Mouse (Mus musculus): Measurements from ENCODE around the gene Rtraf. TPM values are rescaled to one million over a fixed set of nuclear protein-coding genes. Genes with fewer than 3 reads are reported as not detected.
"Not testable (repeated sequence)": the region's sequence is repeated elsewhere in the genome, so short reads cannot be mapped to it uniquely, and the experiment has no call there.

Gene Rtraf
- 67.3 and 68.3 TPM in 2 replicates for polyA plus RNA-seq (2012; rRNA removed)

GRCm38 (mm10) chr14:19823321-19824142 is at the start of gene Rtraf:
Rtraf (minus strand) TSS chr14:19823824.
- DNase-seq (ENCODE audit: extremely low spot score in 1 of 2, low spot score in 1 of 2): peak; percentile 79 to 91

GRCm38 (mm10) chr14:19867286-19867935 is 43.8 kb upstream of the Rtraf start:
- no peak for DNase-seq (ENCODE audit: extremely low spot score in 1 of 2, low spot score in 1 of 2)

GRCm38 (mm10) chr14:19865121-19865520 is 41.5 kb upstream of the Rtraf start:
- not testable (repeated sequence) for DNase-seq (ENCODE audit: extremely low spot score in 1 of 2, low spot score in 1 of 2)

- DNase-seq (ENCODE audit: extremely low spot score in 1 of 2, low spot score in 1 of 2): no peak
Measured at GRCm38 (mm10) chr14:19861311-19862080, 37.9 kb upstream of the Rtraf start.

GRCm38 (mm10) chr14:19860281-19860680 is 36.7 kb upstream of the Rtraf start:
- no peak for DNase-seq (ENCODE audit: extremely low spot score in 1 of 2, low spot score in 1 of 2)

GRCm38 (mm10) chr14:19858808-19859776 is 35.5 kb upstream of the Rtraf start:
- DNase-seq (ENCODE audit: extremely low spot score in 1 of 2, low spot score in 1 of 2): peak; percentile 24 to 76

- no peak for DNase-seq (ENCODE audit: extremely low spot score in 1 of 2, low spot score in 1 of 2)
Measured at GRCm38 (mm10) chr14:19858279-19858678, 34.7 kb upstream of the Rtraf start.

- no peak for DNase-seq (ENCODE audit: extremely low spot score in 1 of 2, low spot score in 1 of 2)
Measured at GRCm38 (mm10) chr14:19853471-19853870, 29.8 kb upstream of the Rtraf start.

- peak; percentile 45 to 89 for DNase-seq (ENCODE audit: extremely low spot score in 1 of 2, low spot score in 1 of 2)
Measured at GRCm38 (mm10) chr14:19839600-19840332, 16.1 kb upstream of the Rtraf start.

- no peak for DNase-seq (ENCODE audit: extremely low spot score in 1 of 2, low spot score in 1 of 2)
Measured at GRCm38 (mm10) chr14:19836289-19836688, 12.7 kb upstream of the Rtraf start.

- DNase-seq (ENCODE audit: extremely low spot score in 1 of 2, low spot score in 1 of 2): no peak
Measured at GRCm38 (mm10) chr14:19825481-19825880, 1.9 kb upstream of the Rtraf start.

- DNase-seq (ENCODE audit: extremely low spot score in 1 of 2, low spot score in 1 of 2): no peak
Measured at GRCm38 (mm10) chr14:19821686-19822085, 1.9 kb downstream of the Rtraf start.

GRCm38 (mm10) chr14:19817949-19818348 is 5.7 kb downstream of the Rtraf start:
- peak; percentile 53 to 94 for DNase-seq (ENCODE audit: extremely low spot score in 1 of 2, low spot score in 1 of 2)

- no peak for DNase-seq (ENCODE audit: extremely low spot score in 1 of 2, low spot score in 1 of 2)
Measured at GRCm38 (mm10) chr14:19813061-19813460, 10.6 kb downstream of the Rtraf start.

GRCm38 (mm10) chr14:19809934-19810333 is 13.7 kb downstream of the Rtraf start:
- no peak for DNase-seq (ENCODE audit: extremely low spot score in 1 of 2, low spot score in 1 of 2)

GRCm38 (mm10) chr14:19807858-19808257 is 15.8 kb downstream of the Rtraf start:
- DNase-seq (ENCODE audit: extremely low spot score in 1 of 2, low spot score in 1 of 2): no peak

GRCm38 (mm10) chr14:19807339-19807738 is 16.3 kb downstream of the Rtraf start:
- DNase-seq (ENCODE audit: extremely low spot score in 1 of 2, low spot score in 1 of 2): no peak

- no peak for DNase-seq (ENCODE audit: extremely low spot score in 1 of 2, low spot score in 1 of 2)
Measured at GRCm38 (mm10) chr14:19803623-19804022, 20.0 kb downstream of the Rtraf start.

GRCm38 (mm10) chr14:19803222-19803621 is 20.4 kb downstream of the Rtraf start:
- no peak for DNase-seq (ENCODE audit: extremely low spot score in 1 of 2, low spot score in 1 of 2)
